Mouse (Mus musculus): Measurements from ENCODE around the gene Tex16.

GRCm38 (mm10) chrX:112010707-112011106 is at the start of gene Tex16:
- no peak for TF ChIP-seq FLI1 (IDR thresholded peaks at IDR 0.05; ENCODE audit: low read length)
- no peak for TF ChIP-seq GATA1 (IDR thresholded peaks at IDR 0.05; ENCODE audit: borderline replicate concordance, low read length)
